Mouse (Mus musculus): Measurements from ENCODE around the gene Olfr178.

Gene Olfr178

GRCm38 (mm10) chr16:58891963-58892362, at the start of gene Olfr178:
Gene Olfr178 (minus strand): TSS chr16:58892063.
- no peak for DNase-seq

DNA sequence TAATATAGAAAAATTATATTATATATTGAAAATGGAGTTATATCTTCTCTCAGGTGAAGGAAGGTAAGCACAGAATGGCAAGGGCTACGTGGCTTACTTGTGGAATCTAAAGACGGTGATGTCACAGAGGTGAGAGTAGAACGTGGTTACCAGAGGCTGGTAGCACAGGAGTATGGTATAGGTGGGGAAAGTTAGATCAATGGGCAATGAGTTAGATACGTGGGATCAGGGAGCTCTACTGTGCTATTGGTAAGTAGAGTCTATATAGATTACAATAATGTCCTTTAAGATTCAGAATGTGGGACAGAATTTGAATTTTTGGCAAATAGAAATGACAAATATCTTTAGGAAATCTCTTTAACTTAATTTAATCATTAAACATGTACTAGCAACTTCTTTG, 37.4 kb upstream of the Olfr178 start, which contains the start of gene Olfr180:
Gene Olfr180 (minus strand): TSS at position 101 of the 400 bp plus-strand sequence.
- DNase-seq = no peak

DNA sequence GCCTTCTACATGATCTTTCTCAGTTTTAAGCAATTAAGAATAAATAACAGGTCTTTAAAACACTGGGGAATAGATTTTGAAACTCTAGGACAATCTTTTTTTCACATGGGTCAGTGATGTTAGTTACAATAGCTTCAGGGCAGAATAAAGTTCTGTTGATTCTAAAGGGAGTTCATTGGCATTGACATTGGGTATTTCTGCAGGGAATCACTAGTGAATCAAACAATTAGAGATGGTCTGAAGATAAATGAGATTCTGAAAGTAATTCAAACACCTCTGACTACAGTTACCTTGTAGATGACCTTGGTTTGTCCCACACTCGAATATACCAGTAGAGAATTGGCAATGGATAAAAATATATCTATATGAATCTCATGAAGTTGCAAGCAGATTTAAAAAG, 36.8 kb upstream of the Olfr178 start, which contains the start of gene Olfr181:
Gene Olfr181 (minus strand): TSS at position 101 of the 400 bp plus-strand sequence.
- no peak for DNase-seq

DNA sequence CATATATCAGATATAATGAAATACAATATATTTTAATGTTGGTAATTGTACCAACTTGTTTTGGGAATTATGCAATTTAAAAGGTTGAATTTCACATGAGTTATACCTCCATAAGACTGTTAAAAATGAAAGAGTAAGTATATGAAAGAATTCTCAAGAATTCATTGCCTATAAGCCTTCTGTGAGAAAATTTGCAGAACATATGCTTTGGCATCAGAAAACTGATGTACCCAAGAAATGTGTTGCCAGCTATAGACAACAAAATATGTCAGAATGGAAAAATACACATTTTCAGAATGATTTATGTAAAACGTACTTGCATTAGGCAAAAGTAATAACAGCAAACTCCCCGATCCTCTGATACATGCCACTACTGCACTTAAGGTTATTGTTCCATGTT, 7.4 kb downstream of the Olfr178 start:
- no peak for DNase-seq

DNA sequence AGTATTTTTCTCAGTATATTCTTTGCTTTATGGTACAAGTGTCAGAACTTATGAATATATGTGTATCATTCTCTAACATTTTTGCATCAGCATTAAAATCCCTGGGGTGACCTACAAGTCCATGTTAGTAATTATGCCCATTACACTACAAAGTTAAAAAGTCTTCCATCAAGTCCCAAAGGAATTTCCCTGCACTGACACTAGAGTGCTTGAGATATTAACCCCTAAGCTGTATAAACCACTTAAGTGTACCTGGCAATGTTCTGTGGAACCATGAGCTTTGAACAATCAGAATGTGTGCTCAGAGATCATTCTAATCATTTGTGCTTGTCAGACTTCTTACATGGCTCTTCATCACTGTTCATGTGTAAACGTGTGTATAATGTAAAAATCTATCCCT, 17.2 kb downstream of the Olfr178 start, which contains the start of gene Olfr177:
Gene Olfr177 (minus strand): TSS at position 101 of the 400 bp plus-strand sequence.
- DNase-seq = no peak

DNA sequence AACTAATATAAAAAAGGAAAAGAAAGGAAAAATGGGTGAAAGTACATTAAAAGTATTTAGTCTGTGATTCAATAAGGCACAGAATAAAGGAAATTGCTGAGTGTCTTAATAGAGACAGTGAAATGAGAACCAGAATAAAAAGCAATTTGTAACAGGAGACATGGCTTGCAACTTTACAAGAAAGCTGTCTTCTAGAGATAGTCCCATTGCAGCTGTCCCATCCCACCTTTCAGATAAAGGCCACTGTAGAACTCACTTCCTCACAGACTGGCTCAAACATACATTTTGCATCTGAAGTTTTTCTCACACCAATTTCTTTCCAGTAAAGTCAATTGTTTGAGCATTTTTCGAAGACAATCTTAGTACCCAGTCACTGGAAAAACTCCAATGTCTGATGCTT, 30.4 kb downstream of the Olfr178 start:
- DNase-seq = no peak

DNA sequence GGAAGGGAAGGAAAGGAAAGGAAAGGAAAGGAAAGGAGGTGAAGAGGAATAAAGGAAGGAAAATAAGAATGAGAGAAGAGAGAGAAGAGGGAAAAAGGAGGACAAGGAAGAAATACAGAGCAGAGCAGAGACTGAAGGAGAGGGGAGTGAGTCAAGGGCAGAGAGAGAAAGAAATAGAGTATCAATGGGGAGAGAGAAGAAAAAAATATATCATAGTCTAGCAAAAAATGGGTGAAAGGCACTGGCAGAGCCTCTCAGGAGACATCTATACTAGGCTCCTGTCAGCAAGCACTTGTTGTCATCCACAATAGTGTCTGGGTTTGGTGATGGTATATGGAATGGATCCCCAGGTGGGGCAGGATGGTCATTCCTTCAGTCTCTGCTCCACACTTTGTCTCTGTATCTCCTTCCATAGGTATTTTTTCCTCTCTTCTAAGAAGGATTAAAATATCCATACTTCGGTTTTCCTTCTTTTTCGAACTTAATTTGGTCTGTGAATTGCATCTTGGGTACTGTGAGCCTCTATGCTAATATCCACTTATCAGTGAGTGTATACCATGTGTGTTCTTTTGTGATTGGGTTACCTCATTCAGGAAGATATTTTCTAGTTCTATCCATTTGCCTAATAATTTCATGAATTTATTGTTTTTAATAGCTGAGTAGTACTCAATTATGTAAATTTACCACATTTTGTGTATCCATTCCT, 31.7 kb downstream of the Olfr178 start:
- no peak for DNase-seq
